Mouse (Mus musculus): ENCODE results near the gene Taldo1.

DNA sequence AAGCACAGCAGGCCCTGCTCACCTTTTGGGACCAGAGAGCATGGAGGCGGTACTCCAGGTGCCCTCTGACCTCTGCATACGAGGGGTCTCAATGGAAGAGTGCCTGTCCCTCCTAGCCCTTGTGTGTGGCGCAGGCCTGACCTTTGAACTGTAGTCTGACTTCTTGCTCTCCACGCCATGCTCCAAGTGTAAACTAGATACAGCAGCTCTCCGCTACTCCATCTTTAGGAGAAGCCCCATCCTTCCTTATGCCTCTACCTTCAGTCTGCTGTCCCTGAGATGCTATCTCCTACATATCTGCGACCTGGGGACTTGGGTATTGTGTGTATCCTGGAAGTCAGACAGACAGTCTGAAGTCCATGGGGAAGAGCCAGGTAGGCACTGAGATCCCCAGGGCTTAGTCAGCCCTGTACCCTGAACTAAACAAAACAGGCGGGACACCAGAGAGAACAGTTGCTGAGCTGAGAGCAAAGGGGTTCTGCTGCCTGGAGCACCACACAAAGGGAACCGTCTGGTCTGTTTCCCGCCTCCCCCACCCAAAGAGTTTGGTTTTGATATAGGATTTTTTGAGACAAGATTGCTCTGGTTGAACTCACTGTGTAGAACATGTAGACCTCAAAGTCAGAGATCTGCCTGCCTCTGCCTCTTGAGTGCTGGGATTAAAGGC, 44.0 kb downstream of the Taldo1 start:
- TF ChIP-seq CTCF (IDR thresholded peaks at IDR 0.05; ENCODE audit: insufficient read depth, low read depth, low read length) = no peak
- TF ChIP-seq POLR2A (IDR thresholded peaks at IDR 0.05; ENCODE audit: insufficient read depth, low read depth, low read length) = no peak
